Mouse (Mus musculus) megakaryocyte, embryonic 14.5 days (primary cell): Measurements from ENCODE around the gene Man1c1.

Source experiments
- FLI1 ChIP-seq: IDR thresholded peaks from 2 replicates; pipeline ENCODE4 v1.6.1; 2012; ENCODE audit warnings: low read length, inconsistent platforms, mixed read lengths
- GATA1 ChIP-seq: IDR thresholded peaks from 3 replicates; pipeline ENCODE4 v1.6.1; 2012; ENCODE audit warnings: mixed read lengths, low read length, inconsistent platforms, borderline replicate concordance

DNA sequence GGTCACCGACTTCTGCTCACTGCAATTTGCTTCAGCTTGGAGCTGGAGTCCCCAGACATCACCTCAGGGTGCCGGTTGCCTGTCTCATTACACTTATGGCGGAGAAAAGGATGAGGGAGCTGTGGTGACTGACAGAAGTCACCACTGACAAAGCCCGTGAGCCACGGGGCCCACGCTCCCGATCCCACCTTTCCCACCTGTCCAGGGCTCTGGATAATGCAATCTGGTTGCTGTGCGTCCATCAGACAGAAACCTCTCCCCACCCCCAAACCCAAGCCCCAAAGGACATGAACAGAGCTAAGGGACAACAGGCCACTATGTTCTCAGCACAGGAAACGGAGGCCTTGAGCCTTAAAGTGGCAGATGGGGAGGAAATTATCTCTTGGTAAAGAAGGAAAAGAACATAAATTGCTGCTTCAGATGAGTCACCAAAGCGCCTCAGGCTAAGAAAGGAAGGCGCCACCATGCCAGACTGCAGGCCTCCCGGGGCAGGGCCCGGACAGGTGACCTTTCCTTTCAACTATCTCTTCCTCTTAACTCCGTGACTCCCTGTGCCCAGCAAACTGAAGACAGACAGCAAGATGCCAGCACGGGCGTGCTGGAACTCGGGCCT, 34.2 kb downstream of the Man1c1 start:
- TF ChIP-seq GATA1 (no peak), FLI1 (no peak)
